Comparison of ENCODE assay signal across 7 mouse cellular contexts in genomic region chr4:120569486-120570437, GRCm38 (mm10). TPM values are rescaled to one million over a fixed set of nuclear protein-coding genes. Genes with fewer than 3 reads are reported as not detected.
DNase-seq lines count a peak whose midpoint lies in the region; ATAC-seq lines count a peak whose summit lies in the region.

Gene Ctps (minus strand): TSS chr4:120570276.

- no peaks in the 10 kb centered on the region for H3K27me3 ChIP-seq in intestine, embryonic 15.5 days (replicated peaks)
- H3K27me3 ChIP-seq in midbrain, embryonic 10.5 days (ENCODE audit: low read depth, poor library complexity, severe bottlenecking) = peaks cover 7% of the 10 kb centered on the region

- H3K36me3 ChIP-seq in intestine, embryonic 15.5 days = peaks cover 1% of the 10 kb centered on the region; the same call in 1 of the 2 replicates
- peaks cover 29% of the 10 kb centered on the region for H3K36me3 ChIP-seq in midbrain, embryonic 10.5 days

- H3K9me3 ChIP-seq in intestine, embryonic 15.5 days = no peaks in the 10 kb centered on the region
- H3K9me3 ChIP-seq in midbrain, embryonic 10.5 days (replicated peaks) = no peaks in the 10 kb centered on the region

- H3K4me2 ChIP-seq in intestine, embryonic 15.5 days (replicated peaks) = peak within 1 kb of the TSS; percentile 89

- H3K4me3 ChIP-seq in intestine, embryonic 15.5 days (replicated peaks) = peak within 1 kb of the TSS; percentile 93
- peak within 1 kb of the TSS; percentile 83 for H3K4me3 ChIP-seq in midbrain, embryonic 10.5 days

- peak within 1 kb of the TSS; percentile 92 for H3K27ac ChIP-seq in intestine, embryonic 15.5 days
- H3K27ac ChIP-seq in midbrain, embryonic 10.5 days (replicated peaks) = peak within 1 kb of the TSS; percentile 99

- WGBS in intestine, embryonic 15.5 days = under 1% methylated on average over 96 of the region's 97 CpGs
- WGBS in midbrain, embryonic 10.5 days = under 1% methylated on average over 97 of the region's 97 CpGs

- peaks cover 23% of the 10 kb centered on the region for H3K4me1 ChIP-seq in intestine, embryonic 15.5 days (replicated peaks)
- peaks cover 37% of the 10 kb centered on the region for H3K4me1 ChIP-seq in midbrain, embryonic 10.5 days

- ATAC-seq in intestine, embryonic 15.5 days = peak; percentile 98

- intact Hi-C loops in gastrocnemius, postnatal 36 days (cut with DNase I) = no loop called here
- intact Hi-C loops in left cerebral cortex, postnatal 25 days (cut with DNase I) = no loop called here

- H3K9ac ChIP-seq in intestine, embryonic 15.5 days = peak within 1 kb of the TSS; percentile 89

- DNase-seq in adrenal gland, adult 18-20 months (ENCODE audit: low spot score in 2 of 2) = peak; percentile 89 to 95
- peak; percentile 96 for DNase-seq in embryo, embryonic 11 days
- DNase-seq in gastrocnemius, postnatal 36 days = peak; percentile 95
- DNase-seq in left cerebral cortex, postnatal 25 days (ENCODE audit: low spot score in 2 of 2) = peak; percentile 95
- DNase-seq in midbrain, embryonic 10.5 days (ENCODE audit: low spot score) = peak; percentile 99
- DNase-seq in right cerebral cortex, postnatal 4 days = peak; percentile 97

RNA-seq across cellular contexts. Expression of gene Ctps, which starts in this region (rescaled TPM):
- total RNA-seq in adrenal gland, adult 18-20 months (2021) = 10 to 100 TPM; 30.1 to 33.6 TPM
- total RNA-seq in gastrocnemius, postnatal 36 days (2021) = 10 to 100 TPM; 12.5 to 12.9 TPM
- polyA plus RNA-seq in intestine, embryonic 15.5 days (2015; fragmentation: Nextera tagmentation; extraction: Ambion mirVana) = 68.1 and 72.6 TPM in 2 replicates
- 10 to 100 TPM; 45.3 to 48.6 TPM for total RNA-seq in left cerebral cortex, postnatal 25 days (2021)
- polyA plus RNA-seq in midbrain, embryonic 10.5 days (2016; fragmentation: Nextera tagmentation; extraction: Ambion mirVana) = 131 and 142 TPM in 2 replicates

Comparison
In these comparisons a context has a peak if more than half of its experiments do, and no peak if none do; other contexts are left out.
1. Peak in every context shown above with its lines: DNase-seq, ATAC-seq, H3K4me3 ChIP-seq and H3K27ac ChIP-seq.